8 mouse cellular contexts compared by ENCODE assay signal in genomic region chr15:102998608-102999182, GRCm38 (mm10). TPM values are rescaled to one million over a fixed set of nuclear protein-coding genes. Genes with fewer than 3 reads are reported as not detected.
DNase-seq lines count a peak whose midpoint lies in the region; ATAC-seq and TF ChIP-seq lines count a peak whose summit lies in the region.

No protein-coding gene starts in this region.

- ATAC-seq in kidney, postnatal 0 days (replicated peaks; ENCODE audit: low FRiP score, low read depth), result peak; percentile 45
- peak; percentile 21; the same call in 1 of the 2 replicates for ATAC-seq in intestine, embryonic 15.5 days
- peak; percentile 31 for ATAC-seq in neural tube, embryonic 12.5 days (ENCODE audit: low FRiP score, low read depth)

- intact Hi-C loops in left cerebral cortex, postnatal 4 days (cut with DNase I), result no loop called here

- peak overlapping the region; percentile 92 for H3K27ac ChIP-seq in kidney, postnatal 0 days
- no peak overlapping the region for H3K27ac ChIP-seq in embryonic facial prominence, embryonic 10.5 days (replicated peaks)
- peak overlapping the region; percentile 85 for H3K27ac ChIP-seq in intestine, embryonic 15.5 days
- peak overlapping the region; percentile 91 for H3K27ac ChIP-seq in neural tube, embryonic 12.5 days

- H3K36me3 ChIP-seq in kidney, postnatal 0 days (ENCODE audit: insufficient read depth, low read length), result no peaks in the 10 kb centered on the region
- H3K36me3 ChIP-seq in embryonic facial prominence, embryonic 10.5 days (replicated peaks), result no peaks in the 10 kb centered on the region
- H3K36me3 ChIP-seq in intestine, embryonic 15.5 days, result no peaks in the 10 kb centered on the region
- no peaks in the 10 kb centered on the region for H3K36me3 ChIP-seq in neural tube, embryonic 12.5 days

- H3K9ac ChIP-seq in kidney, postnatal 0 days (ENCODE audit: low read depth, low read length), result peak overlapping the region; percentile 83
- 0 out of 2 replicates have a peak overlapping the region, but pooled peaks have one; percentile 42 for H3K9ac ChIP-seq in intestine, embryonic 15.5 days
- peak overlapping the region; percentile 96 for H3K9ac ChIP-seq in neural tube, embryonic 12.5 days

- TF ChIP-seq CTCF in kidney, postnatal 0 days (IDR thresholded peaks at IDR 0.05; ENCODE audit: low read depth), result no peak

- H3K4me1 ChIP-seq in kidney, postnatal 0 days (replicated peaks; ENCODE audit: insufficient read depth, low read length), result peaks cover 30% of the 10 kb centered on the region; the same call in 1 of the 2 replicates
- peaks cover 19% of the 10 kb centered on the region for H3K4me1 ChIP-seq in embryonic facial prominence, embryonic 10.5 days
- H3K4me1 ChIP-seq in intestine, embryonic 15.5 days (replicated peaks), result peaks cover 23% of the 10 kb centered on the region; the same call in 1 of the 2 replicates
- peaks cover 55% of the 10 kb centered on the region for H3K4me1 ChIP-seq in neural tube, embryonic 12.5 days

- DNase-seq in kidney, postnatal 0 days (ENCODE audit: low spot score), result peak; percentile 81
- DNase-seq in kidney, adult 11 months, result no peak
- DNase-seq in embryonic facial prominence, embryonic 10.5 days (ENCODE audit: low spot score), result no peak
- no peak for DNase-seq in left cerebral cortex, postnatal 4 days
- no peak for DNase-seq in embryo, embryonic 10 days (ENCODE audit: low spot score)
- DNase-seq in right cerebral cortex, adult 2 months (ENCODE audit: low spot score in 2 of 2), result no peak

- WGBS in kidney, postnatal 0 days, result under 1% methylated on average over 19 of the region's 19 CpGs
- WGBS in embryonic facial prominence, embryonic 10.5 days, result under 1% methylated on average over 19 of the region's 19 CpGs
- 1% methylated on average over 19 of the region's 19 CpGs for WGBS in intestine, embryonic 15.5 days
- under 1% methylated on average over 19 of the region's 19 CpGs for WGBS in neural tube, embryonic 12.5 days

- 0 out of 2 replicates have a peak, but pooled peaks cover 8% of the 10 kb centered on the region for H3K27me3 ChIP-seq in kidney, postnatal 0 days (ENCODE audit: insufficient read depth, low read length)
- peaks cover 100% of the 10 kb centered on the region for H3K27me3 ChIP-seq in embryonic facial prominence, embryonic 10.5 days (replicated peaks; ENCODE audit: low read depth, poor library complexity, severe bottlenecking)
- peaks cover 85% of the 10 kb centered on the region for H3K27me3 ChIP-seq in intestine, embryonic 15.5 days (replicated peaks)
- 0 out of 2 replicates have a peak, but pooled peaks cover 7% of the 10 kb centered on the region for H3K27me3 ChIP-seq in neural tube, embryonic 12.5 days (replicated peaks)

- no peaks in the 10 kb centered on the region for H3K9me3 ChIP-seq in kidney, postnatal 0 days (replicated peaks; ENCODE audit: low read length)
- no peaks in the 10 kb centered on the region for H3K9me3 ChIP-seq in embryonic facial prominence, embryonic 10.5 days
- no peaks in the 10 kb centered on the region for H3K9me3 ChIP-seq in intestine, embryonic 15.5 days
- H3K9me3 ChIP-seq in neural tube, embryonic 12.5 days, result no peaks in the 10 kb centered on the region

- H3K4me3 ChIP-seq in kidney, postnatal 0 days (replicated peaks; ENCODE audit: low read depth, low read length), result peak overlapping the region; percentile 45
- H3K4me3 ChIP-seq in embryonic facial prominence, embryonic 10.5 days, result peak overlapping the region; percentile 54
- peak overlapping the region; percentile 44 for H3K4me3 ChIP-seq in intestine, embryonic 15.5 days (replicated peaks)
- H3K4me3 ChIP-seq in neural tube, embryonic 12.5 days, result peak overlapping the region; percentile 76

- peak overlapping the region; percentile 80 for H3K4me2 ChIP-seq in kidney, postnatal 0 days (ENCODE audit: low read length)
- peak overlapping the region; percentile 73 for H3K4me2 ChIP-seq in intestine, embryonic 15.5 days (replicated peaks)
- H3K4me2 ChIP-seq in neural tube, embryonic 12.5 days (replicated peaks), result peak overlapping the region; percentile 86

RNA-seq across cellular contexts. Expression of gene Hoxc6, which starts 0.6 kb away (rescaled TPM):
- 7.8 and 9.3 TPM in 2 replicates for polyA plus RNA-seq in kidney, postnatal 0 days (2015; fragmentation: Nextera tagmentation; extraction: Ambion mirVana)
- not detected in 2 replicates for polyA plus RNA-seq in embryonic facial prominence, embryonic 10.5 days (2016; fragmentation: Nextera tagmentation; extraction: Ambion mirVana)
- polyA plus RNA-seq in intestine, embryonic 15.5 days (2015; fragmentation: Nextera tagmentation; extraction: Ambion mirVana), result 5.7 and 6.1 TPM in 2 replicates
- polyA plus RNA-seq in neural tube, embryonic 12.5 days (2016; fragmentation: Nextera tagmentation; extraction: Ambion mirVana), result 68.8 and 77.1 TPM in 2 replicates
- total RNA-seq in left cerebral cortex, postnatal 4 days (2021), result not detected

RNA-seq across cellular contexts. Expression of gene Hoxc8, which starts 8.3 kb away (rescaled TPM):
- 5.8 TPM in 2 replicates for polyA plus RNA-seq in kidney, postnatal 0 days (2015; fragmentation: Nextera tagmentation; extraction: Ambion mirVana)
- not detected in 2 replicates for polyA plus RNA-seq in embryonic facial prominence, embryonic 10.5 days (2016; fragmentation: Nextera tagmentation; extraction: Ambion mirVana)
- 6.2 and 7.0 TPM in 2 replicates for polyA plus RNA-seq in intestine, embryonic 15.5 days (2015; fragmentation: Nextera tagmentation; extraction: Ambion mirVana)
- 44.5 and 65.6 TPM in 2 replicates for polyA plus RNA-seq in neural tube, embryonic 12.5 days (2016; fragmentation: Nextera tagmentation; extraction: Ambion mirVana)
- total RNA-seq in left cerebral cortex, postnatal 4 days (2021), result not detected

RNA-seq across cellular contexts. Expression of gene Hoxc4, which starts 20.0 kb away (rescaled TPM):
- 5.9 and 7.0 TPM in 2 replicates for polyA plus RNA-seq in kidney, postnatal 0 days (2015; fragmentation: Nextera tagmentation; extraction: Ambion mirVana)
- 0.11 and 0.16 TPM in 2 replicates for polyA plus RNA-seq in embryonic facial prominence, embryonic 10.5 days (2016; fragmentation: Nextera tagmentation; extraction: Ambion mirVana)
- polyA plus RNA-seq in intestine, embryonic 15.5 days (2015; fragmentation: Nextera tagmentation; extraction: Ambion mirVana), result 9.5 and 10.6 TPM in 2 replicates
- 69.5 and 77.4 TPM in 2 replicates for polyA plus RNA-seq in neural tube, embryonic 12.5 days (2016; fragmentation: Nextera tagmentation; extraction: Ambion mirVana)
- not detected for total RNA-seq in left cerebral cortex, postnatal 4 days (2021)

RNA-seq across cellular contexts. Expression of gene Hoxc9, which starts 22.5 kb away (rescaled TPM):
- 11.0 and 12.4 TPM in 2 replicates for polyA plus RNA-seq in kidney, postnatal 0 days (2015; fragmentation: Nextera tagmentation; extraction: Ambion mirVana)
- not detected in 2 replicates for polyA plus RNA-seq in embryonic facial prominence, embryonic 10.5 days (2016; fragmentation: Nextera tagmentation; extraction: Ambion mirVana)
- polyA plus RNA-seq in intestine, embryonic 15.5 days (2015; fragmentation: Nextera tagmentation; extraction: Ambion mirVana), result 1.3 and 1.4 TPM in 2 replicates
- 45.2 and 47.4 TPM in 2 replicates for polyA plus RNA-seq in neural tube, embryonic 12.5 days (2016; fragmentation: Nextera tagmentation; extraction: Ambion mirVana)
- total RNA-seq in left cerebral cortex, postnatal 4 days (2021), result not detected

RNA-seq across cellular contexts. Expression of gene Hoxc5, which starts 31.5 kb away (rescaled TPM):
- polyA plus RNA-seq in kidney, postnatal 0 days (2015; fragmentation: Nextera tagmentation; extraction: Ambion mirVana), result 2.7 and 3.9 TPM in 2 replicates
- polyA plus RNA-seq in embryonic facial prominence, embryonic 10.5 days (2016; fragmentation: Nextera tagmentation; extraction: Ambion mirVana), result 0.07 and 0.18 TPM in 2 replicates
- 7.7 and 10.1 TPM in 2 replicates for polyA plus RNA-seq in intestine, embryonic 15.5 days (2015; fragmentation: Nextera tagmentation; extraction: Ambion mirVana)
- 32.1 and 35.5 TPM in 2 replicates for polyA plus RNA-seq in neural tube, embryonic 12.5 days (2016; fragmentation: Nextera tagmentation; extraction: Ambion mirVana)
- not detected for total RNA-seq in left cerebral cortex, postnatal 4 days (2021)

Comparison
In these comparisons a context has a peak if more than half of its experiments do, and no peak if none do; other contexts are left out.
1. H3K9ac ChIP-seq: peak in every context shown above with its lines; median percentile 96 in neural tube, embryonic 12.5 days; 83 in kidney, postnatal 0 days; 42 in intestine, embryonic 15.5 days.